Mouse (Mus musculus) kidney, postnatal 0 days (tissue): ENCODE measurements at regions not wholly inside any gene's neighbourhood (a gene's known extent, or its start where the extent isn't known, plus 50 kb on each side); places are given as distances from the start of the nearest gene placed in this dataset.
A peak's percentile ranks its signal among the peaks of the same experiment; 100 is the strongest.

Experiments used
- ATAC-seq: fragments of 200-750 bp; cut with Nextera tagmentation; replicated peaks from 2 replicates; pipeline ENCODE4 v1.8.0; 2017; ENCODE audit warnings: low read depth, moderate number of reproducible peaks, moderate TSS enrichment, moderate library complexity; ENCODE audit not compliant: low FRiP score
- DNase-seq: peaks from one replicate; pipeline ENCODE4 v3.0.0-alpha.2; 2016; ENCODE audit warnings: low spot score
- H3K27ac ChIP-seq: fragments of 300-500 bp; sonication (generic); 2 replicates; pipeline ENCODE4 v1.5.1; 2014; ENCODE audit warnings: mild to moderate bottlenecking
- H3K27me3 ChIP-seq: fragments of 300-500 bp; sonication (generic); 2 replicates; pipeline ENCODE4 v1.6.1; 2014; ENCODE audit warnings: low read length, mixed read lengths; ENCODE audit not compliant: insufficient read depth
- H3K36me3 ChIP-seq: fragments of 300-500 bp; sonication (generic); 2 replicates; pipeline ENCODE4 v1.6.1; 2014; ENCODE audit warnings: low read length, mixed read lengths; ENCODE audit not compliant: insufficient read depth
- H3K4me1 ChIP-seq: fragments of 300-500 bp; sonication (generic); replicated peaks from 2 replicates; pipeline ENCODE4 v1.6.1; 2014; ENCODE audit warnings: antibody characterized with exemption, low read length, mixed read lengths; ENCODE audit not compliant: insufficient read depth
- H3K4me2 ChIP-seq: fragments of 300-500 bp; sonication (generic); 2 replicates; pipeline ENCODE4 v1.6.1; 2014; ENCODE audit warnings: mild to moderate bottlenecking, low read length, moderate library complexity, mixed read lengths
- H3K4me3 ChIP-seq: fragments of 300-500 bp; sonication (generic); replicated peaks from 2 replicates; pipeline ENCODE4 v1.5.1; 2014; ENCODE audit warnings: low read depth, low read length
- H3K9ac ChIP-seq: fragments of 300-500 bp; sonication (generic); 2 replicates; pipeline ENCODE4 v1.6.1; 2014; ENCODE audit warnings: low read depth, low read length
- H3K9me3 ChIP-seq: fragments of 300-500 bp; sonication (generic); replicated peaks from 2 replicates; pipeline ENCODE4 v1.6.1; 2016; ENCODE audit warnings: low read length, inconsistent platforms, mixed read lengths
- CTCF ChIP-seq: IDR thresholded peaks from 2 replicates; pipeline ENCODE4 v1.5.1; 2016; ENCODE audit warnings: antibody characterized with exemption, low read depth, mild to moderate bottlenecking, moderate library complexity
- WGBS: fragments of 180-500 bp; shearing (Covaris S2); extraction: QIAGEN DNeasy Blood & Tissue Kit; methylation state at CpG from one replicate; pipeline ENCODE4 v1.1.7; 2014; 5-methylcytosine and 5-hydroxymethylcytosine counted together

- Histone ChIP-seq H3K4me3 (no peak overlapping the region), H3K9ac (no peak overlapping the region), H3K27ac (peak overlapping the region; percentile 60), H3K36me3 (no peaks in the 10 kb centered on the region), H3K9me3 (no peaks in the 10 kb centered on the region), H3K27me3 (no peaks in the 10 kb centered on the region), H3K4me2 (no peak overlapping the region), H3K4me1 (no peaks in the 10 kb centered on the region)
- 33% methylated on average over 11 of the region's 11 CpGs for WGBS
- ATAC-seq: peak; percentile 61; the same call in 1 of the 2 replicates
- peak; percentile 91 for DNase-seq
- TF ChIP-seq CTCF: no peak
Observed at GRCm38 (mm10) chr10:23052480-23053378, 232.8 kb upstream of the Tcf21 start.

GRCm38 (mm10) chr10:23044466-23044865, 224.5 kb upstream of the Tcf21 start:
- H3K4me3 ChIP-seq: no peak overlapping the region
- H3K27me3 ChIP-seq: no peaks in the 10 kb centered on the region
- no peak for ATAC-seq
- no peaks in the 10 kb centered on the region for H3K9me3 ChIP-seq
- no peaks in the 10 kb centered on the region for H3K4me1 ChIP-seq
- no peak overlapping the region for H3K27ac ChIP-seq
- 73% methylated on average over 3 of the region's 3 CpGs for WGBS
- H3K36me3 ChIP-seq: no peaks in the 10 kb centered on the region
- DNase-seq: no peak
- no peak overlapping the region for H3K9ac ChIP-seq
- no peak for TF ChIP-seq CTCF
- no peak overlapping the region for H3K4me2 ChIP-seq

GRCm38 (mm10) chr10:23031491-23032126, 211.6 kb upstream of the Tcf21 start:
- no peaks in the 10 kb centered on the region for H3K4me1 ChIP-seq
- no peaks in the 10 kb centered on the region for H3K9me3 ChIP-seq
- no peak for ATAC-seq
- H3K4me3 ChIP-seq: no peak overlapping the region
- H3K9ac ChIP-seq: no peak overlapping the region
- H3K36me3 ChIP-seq: no peaks in the 10 kb centered on the region
- no peak for TF ChIP-seq CTCF
- 77% methylated on average over 4 of the region's 4 CpGs for WGBS
- no peak for DNase-seq
- H3K4me2 ChIP-seq: no peak overlapping the region
- no peaks in the 10 kb centered on the region for H3K27me3 ChIP-seq
- no peak overlapping the region for H3K27ac ChIP-seq

- no peaks in the 10 kb centered on the region for H3K27me3 ChIP-seq
- no peaks in the 10 kb centered on the region for H3K9me3 ChIP-seq
- no peaks in the 10 kb centered on the region for H3K4me1 ChIP-seq
- no peak overlapping the region for H3K4me3 ChIP-seq
- H3K36me3 ChIP-seq: no peaks in the 10 kb centered on the region
- no peak overlapping the region for H3K4me2 ChIP-seq
- no peak for ATAC-seq
- H3K9ac ChIP-seq: no peak overlapping the region
- TF ChIP-seq CTCF: no peak
- DNase-seq: peak; percentile 26
- H3K27ac ChIP-seq: no peak overlapping the region
- WGBS: 84% methylated on average over 4 of the region's 4 CpGs
Observed at GRCm38 (mm10) chr10:23027961-23028360, 208.0 kb upstream of the Tcf21 start.

- Histone ChIP-seq H3K9me3 (no peaks in the 10 kb centered on the region), H3K9ac (no peak overlapping the region), H3K4me2 (no peak overlapping the region), H3K4me3 (no peak overlapping the region), H3K27ac (peak overlapping the region; percentile 64), H3K36me3 (no peaks in the 10 kb centered on the region), H3K27me3 (no peaks in the 10 kb centered on the region), H3K4me1 (no peaks in the 10 kb centered on the region)
- ATAC-seq (no peak), DNase-seq (peak; percentile 53)
- no peak for TF ChIP-seq CTCF
- WGBS: 57% methylated on average over 4 of the region's 4 CpGs
Observed at GRCm38 (mm10) chr10:23017151-23017678, 197.2 kb upstream of the Tcf21 start.

- TF ChIP-seq CTCF: no peak
- Histone ChIP-seq H3K4me2 (no peak overlapping the region), H3K4me1 (no peaks in the 10 kb centered on the region), H3K4me3 (no peak overlapping the region), H3K9me3 (no peaks in the 10 kb centered on the region), H3K9ac (no peak overlapping the region), H3K27me3 (no peaks in the 10 kb centered on the region), H3K27ac (peak overlapping the region; percentile 64), H3K36me3 (no peaks in the 10 kb centered on the region)
- ATAC-seq (no peak), DNase-seq (peak; percentile 75)
- 46% methylated on average over 3 of the region's 3 CpGs for WGBS
Observed at GRCm38 (mm10) chr10:23015935-23016694, 196.1 kb upstream of the Tcf21 start.
